Mouse (Mus musculus): Measurements from ENCODE around the gene Uxs1.

- no peak for TF ChIP-seq POLR2A (IDR thresholded peaks at IDR 0.05; ENCODE audit: borderline replicate concordance, extremely low read depth, low read depth, low read length)
- no peak for TF ChIP-seq CTCF (IDR thresholded peaks at IDR 0.05; ENCODE audit: insufficient read depth, low read length)
Observed at GRCm38 (mm10) chr1:43768385-43768990, 59.1 kb downstream of the Uxs1 start.

Data from lung, adult 2 months (tissue).